Mouse (Mus musculus) bone marrow macrophage, adult 2 months (primary cell): Measurements from ENCODE around the gene Sfxn5.

Experiments used
- CTCF ChIP-seq: IDR thresholded peaks from 2 replicates; pipeline ENCODE4 v1.5.1; 2012; ENCODE audit warnings: low read depth, mild to moderate bottlenecking, low read length, moderate library complexity
- POLR2A ChIP-seq: IDR thresholded peaks from 2 replicates; pipeline ENCODE4 v1.6.1; 2012; ENCODE audit warnings: mild to moderate bottlenecking, low read depth, low read length, borderline replicate concordance

GRCm38 (mm10) chr6:85348133-85348532 lies 14.9 kb upstream of the Sfxn5 start:
- TF ChIP-seq CTCF, result no peak
- no peak for TF ChIP-seq POLR2A
